Mouse (Mus musculus): ENCODE results near the gene 1810062G17Rik. TPM values are rescaled to one million over a fixed set of nuclear protein-coding genes. Genes with fewer than 3 reads are reported as not detected.

Gene 1810062G17Rik
- polyA plus RNA-seq, 1 experiment from 2014 or later, result not detected

DNA sequence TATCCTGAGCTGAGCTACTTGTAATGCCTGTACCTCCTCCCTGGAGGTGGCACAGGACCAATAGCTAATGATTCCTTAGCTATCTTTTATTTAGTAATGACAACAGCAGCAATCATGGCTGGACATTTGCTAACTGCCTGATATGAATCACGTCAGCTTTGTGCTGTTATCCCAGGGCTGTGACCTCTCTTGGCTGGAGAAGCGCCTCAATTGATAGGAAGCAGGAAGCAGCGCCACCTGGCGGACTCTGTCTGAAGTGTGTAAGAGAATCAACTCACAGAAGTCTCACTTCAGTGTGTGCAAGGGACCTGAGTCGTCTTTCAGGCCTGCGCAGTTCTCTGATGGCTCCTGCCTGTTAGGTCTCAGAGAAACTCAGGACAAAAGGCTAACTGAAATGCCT, 19.7 kb downstream of the 1810062G17Rik start:
- no peaks in the 10 kb centered on the region for H3K27me3 ChIP-seq (ENCODE audit: control insufficient read depth, insufficient read depth, low read length)
- no peak overlapping the region for H3K4me3 ChIP-seq (ENCODE audit: low read depth, low read length)
- no peak overlapping the region for H3K4me2 ChIP-seq (ENCODE audit: low read depth, low read length)
- 8% methylated on average over 6 of the region's 6 CpGs for WGBS
- H3K27ac ChIP-seq (ENCODE audit: low read depth, low read length), result no peak overlapping the region
- no peaks in the 10 kb centered on the region for H3K36me3 ChIP-seq (ENCODE audit: control insufficient read depth, insufficient read depth, low read length)
- H3K9ac ChIP-seq (replicated peaks; ENCODE audit: low read depth, low read length), result 0 out of 2 replicates have a peak overlapping the region, but pooled peaks have one; percentile 18
- H3K4me1 ChIP-seq (ENCODE audit: control insufficient read depth, insufficient read depth, low read length), result no peaks in the 10 kb centered on the region
- ATAC-seq (ENCODE audit: low read depth), result peak; percentile 84
- H3K9me3 ChIP-seq (ENCODE audit: control insufficient read depth, low read length), result no peaks in the 10 kb centered on the region

GRCm38 (mm10) chr3:36496273-36496672, 20.5 kb downstream of the 1810062G17Rik start:
- Histone ChIP-seq H3K4me3 (ENCODE audit: low read depth, low read length) (no peak overlapping the region), H3K4me1 (ENCODE audit: control insufficient read depth, insufficient read depth, low read length) (no peaks in the 10 kb centered on the region), H3K36me3 (ENCODE audit: control insufficient read depth, insufficient read depth, low read length) (no peaks in the 10 kb centered on the region), H3K9me3 (ENCODE audit: control insufficient read depth, low read length) (no peaks in the 10 kb centered on the region), H3K4me2 (ENCODE audit: low read depth, low read length) (no peak overlapping the region), H3K27ac (ENCODE audit: low read depth, low read length) (no peak overlapping the region), H3K9ac (replicated peaks; ENCODE audit: low read depth, low read length) (no peak overlapping the region), H3K27me3 (ENCODE audit: control insufficient read depth, insufficient read depth, low read length) (no peaks in the 10 kb centered on the region)
- WGBS, result 89% methylated on average over 9 of the region's 9 CpGs
- ATAC-seq (ENCODE audit: low read depth), result no peak

GRCm38 (mm10) chr3:36496746-36497145, 21.0 kb downstream of the 1810062G17Rik start:
- Histone ChIP-seq H3K4me1 (ENCODE audit: control insufficient read depth, insufficient read depth, low read length) (no peaks in the 10 kb centered on the region), H3K4me2 (ENCODE audit: low read depth, low read length) (no peak overlapping the region), H3K27me3 (ENCODE audit: control insufficient read depth, insufficient read depth, low read length) (no peaks in the 10 kb centered on the region), H3K4me3 (ENCODE audit: low read depth, low read length) (no peak overlapping the region), H3K36me3 (ENCODE audit: control insufficient read depth, insufficient read depth, low read length) (no peaks in the 10 kb centered on the region), H3K9me3 (ENCODE audit: control insufficient read depth, low read length) (no peaks in the 10 kb centered on the region), H3K27ac (ENCODE audit: low read depth, low read length) (no peak overlapping the region), H3K9ac (replicated peaks; ENCODE audit: low read depth, low read length) (no peak overlapping the region)
- peak; percentile 35; the same call in 1 of the 2 replicates for ATAC-seq (ENCODE audit: low read depth)
- WGBS, result 17% methylated on average over 14 of the region's 14 CpGs

DNA sequence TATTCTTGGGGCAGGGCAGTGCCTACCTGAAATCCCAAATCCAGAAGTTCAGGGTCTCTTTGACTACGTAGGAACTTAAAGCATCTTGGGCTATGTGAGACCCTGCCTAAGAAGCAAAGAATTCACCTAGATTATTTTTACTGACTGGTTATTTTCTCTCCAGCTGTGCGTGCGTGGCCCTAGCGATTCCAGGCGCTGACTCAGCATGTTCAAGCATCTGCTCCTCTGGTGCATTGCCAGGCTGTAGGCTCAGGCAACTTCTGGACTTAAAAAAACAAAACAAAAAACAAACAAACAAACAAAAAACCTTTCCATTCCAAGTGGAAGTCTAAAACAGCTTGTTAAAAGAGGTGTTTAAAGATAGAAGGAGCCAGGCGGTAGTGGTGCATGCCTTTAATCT, 22.5 kb downstream of the 1810062G17Rik start:
- Histone ChIP-seq H3K27me3 (ENCODE audit: control insufficient read depth, insufficient read depth, low read length) (no peaks in the 10 kb centered on the region), H3K9me3 (ENCODE audit: control insufficient read depth, low read length) (no peaks in the 10 kb centered on the region), H3K36me3 (ENCODE audit: control insufficient read depth, insufficient read depth, low read length) (no peaks in the 10 kb centered on the region), H3K4me2 (ENCODE audit: low read depth, low read length) (no peak overlapping the region), H3K27ac (ENCODE audit: low read depth, low read length) (no peak overlapping the region), H3K4me1 (ENCODE audit: control insufficient read depth, insufficient read depth, low read length) (no peaks in the 10 kb centered on the region), H3K4me3 (ENCODE audit: low read depth, low read length) (no peak overlapping the region), H3K9ac (replicated peaks; ENCODE audit: low read depth, low read length) (no peak overlapping the region)
- ATAC-seq (ENCODE audit: low read depth), result no peak
- WGBS, result 86% methylated on average over 6 of the region's 6 CpGs

- H3K9me3 ChIP-seq (ENCODE audit: control insufficient read depth, low read length), result no peaks in the 10 kb centered on the region
- no peaks in the 10 kb centered on the region for H3K27me3 ChIP-seq (ENCODE audit: control insufficient read depth, insufficient read depth, low read length)
- no peak overlapping the region for H3K4me3 ChIP-seq (ENCODE audit: low read depth, low read length)
- H3K4me1 ChIP-seq (ENCODE audit: control insufficient read depth, insufficient read depth, low read length), result no peaks in the 10 kb centered on the region
- no peak overlapping the region for H3K27ac ChIP-seq (ENCODE audit: low read depth, low read length)
- 95% methylated on average over 7 of the region's 7 CpGs for WGBS
- H3K4me2 ChIP-seq (ENCODE audit: low read depth, low read length), result no peak overlapping the region
- H3K9ac ChIP-seq (replicated peaks; ENCODE audit: low read depth, low read length), result no peak overlapping the region
- ATAC-seq (ENCODE audit: low read depth), result no peak
- no peaks in the 10 kb centered on the region for H3K36me3 ChIP-seq (ENCODE audit: control insufficient read depth, insufficient read depth, low read length)
These were observed 23.7 kb downstream of the 1810062G17Rik start for GRCm38 (mm10) chr3:36499418-36499817.

DNA sequence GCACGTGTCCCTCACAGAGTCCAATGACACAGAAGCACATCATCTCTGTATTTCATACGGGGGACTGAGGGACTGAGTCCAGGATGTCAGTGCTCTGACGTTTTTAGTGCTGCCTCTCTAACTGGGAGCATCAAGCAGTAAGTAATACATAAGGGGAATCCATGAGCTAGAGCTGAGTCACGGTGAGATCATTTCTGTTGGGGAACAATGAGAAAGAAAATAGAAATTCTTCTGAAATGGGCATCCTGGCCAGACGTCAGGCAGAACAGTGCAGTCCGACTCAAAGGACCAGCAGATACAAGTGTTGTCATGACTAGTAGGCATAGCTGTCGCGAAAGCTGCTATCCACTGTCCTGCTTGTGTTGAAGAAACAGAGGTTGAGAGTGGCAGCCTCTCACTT, 25.2 kb downstream of the 1810062G17Rik start:
- Histone ChIP-seq H3K9me3 (ENCODE audit: control insufficient read depth, low read length) (no peaks in the 10 kb centered on the region), H3K4me1 (ENCODE audit: control insufficient read depth, insufficient read depth, low read length) (no peaks in the 10 kb centered on the region), H3K4me3 (ENCODE audit: low read depth, low read length) (no peak overlapping the region), H3K9ac (replicated peaks; ENCODE audit: low read depth, low read length) (no peak overlapping the region), H3K36me3 (ENCODE audit: control insufficient read depth, insufficient read depth, low read length) (no peaks in the 10 kb centered on the region), H3K27ac (ENCODE audit: low read depth, low read length) (no peak overlapping the region), H3K27me3 (ENCODE audit: control insufficient read depth, insufficient read depth, low read length) (no peaks in the 10 kb centered on the region), H3K4me2 (ENCODE audit: low read depth, low read length) (no peak overlapping the region)
- WGBS, result 89% methylated on average over 8 of the region's 8 CpGs
- no peak for ATAC-seq (ENCODE audit: low read depth)

DNA sequence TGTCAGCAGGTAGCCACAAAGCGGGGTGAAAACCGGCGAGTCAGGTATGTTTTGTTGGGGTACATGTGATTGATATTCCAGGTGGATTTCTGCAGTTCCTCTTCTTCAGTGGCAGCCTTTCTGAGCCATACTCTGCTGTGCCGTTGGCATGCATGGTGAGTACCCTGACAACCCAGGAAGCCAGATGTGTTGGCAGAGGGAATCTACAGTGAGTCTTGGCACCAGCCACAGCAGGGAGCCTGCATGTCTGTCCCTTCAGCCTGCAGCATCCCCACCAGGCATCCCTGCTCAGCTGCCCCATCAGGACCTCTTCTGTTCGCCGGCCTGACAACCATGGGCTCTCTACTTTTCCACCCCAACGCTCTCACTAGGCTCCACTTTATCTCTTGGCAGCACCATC, 25.8 kb downstream of the 1810062G17Rik start:
- H3K4me2 ChIP-seq (ENCODE audit: low read depth, low read length), result no peak overlapping the region
- 80% methylated on average over 7 of the region's 7 CpGs for WGBS
- no peak for ATAC-seq (ENCODE audit: low read depth)
- H3K27me3 ChIP-seq (ENCODE audit: control insufficient read depth, insufficient read depth, low read length), result no peaks in the 10 kb centered on the region
- H3K9ac ChIP-seq (replicated peaks; ENCODE audit: low read depth, low read length), result no peak overlapping the region
- no peak overlapping the region for H3K4me3 ChIP-seq (ENCODE audit: low read depth, low read length)
- H3K9me3 ChIP-seq (ENCODE audit: control insufficient read depth, low read length), result no peaks in the 10 kb centered on the region
- H3K27ac ChIP-seq (ENCODE audit: low read depth, low read length), result no peak overlapping the region
- H3K36me3 ChIP-seq (ENCODE audit: control insufficient read depth, insufficient read depth, low read length), result no peaks in the 10 kb centered on the region
- H3K4me1 ChIP-seq (ENCODE audit: control insufficient read depth, insufficient read depth, low read length), result no peaks in the 10 kb centered on the region

GRCm38 (mm10) chr3:36505306-36505705, 29.6 kb downstream of the 1810062G17Rik start:
- H3K9ac ChIP-seq (replicated peaks; ENCODE audit: low read depth, low read length), result no peak overlapping the region
- no peak overlapping the region for H3K4me2 ChIP-seq (ENCODE audit: low read depth, low read length)
- H3K4me3 ChIP-seq (ENCODE audit: low read depth, low read length), result no peak overlapping the region
- no peaks in the 10 kb centered on the region for H3K27me3 ChIP-seq (ENCODE audit: control insufficient read depth, insufficient read depth, low read length)
- H3K27ac ChIP-seq (ENCODE audit: low read depth, low read length), result no peak overlapping the region
- ATAC-seq (ENCODE audit: low read depth), result no peak
- no peaks in the 10 kb centered on the region for H3K4me1 ChIP-seq (ENCODE audit: control insufficient read depth, insufficient read depth, low read length)
- 84% methylated on average over 8 of the region's 8 CpGs for WGBS
- H3K36me3 ChIP-seq (ENCODE audit: control insufficient read depth, insufficient read depth, low read length), result no peaks in the 10 kb centered on the region
- H3K9me3 ChIP-seq (ENCODE audit: control insufficient read depth, low read length), result no peaks in the 10 kb centered on the region

DNA sequence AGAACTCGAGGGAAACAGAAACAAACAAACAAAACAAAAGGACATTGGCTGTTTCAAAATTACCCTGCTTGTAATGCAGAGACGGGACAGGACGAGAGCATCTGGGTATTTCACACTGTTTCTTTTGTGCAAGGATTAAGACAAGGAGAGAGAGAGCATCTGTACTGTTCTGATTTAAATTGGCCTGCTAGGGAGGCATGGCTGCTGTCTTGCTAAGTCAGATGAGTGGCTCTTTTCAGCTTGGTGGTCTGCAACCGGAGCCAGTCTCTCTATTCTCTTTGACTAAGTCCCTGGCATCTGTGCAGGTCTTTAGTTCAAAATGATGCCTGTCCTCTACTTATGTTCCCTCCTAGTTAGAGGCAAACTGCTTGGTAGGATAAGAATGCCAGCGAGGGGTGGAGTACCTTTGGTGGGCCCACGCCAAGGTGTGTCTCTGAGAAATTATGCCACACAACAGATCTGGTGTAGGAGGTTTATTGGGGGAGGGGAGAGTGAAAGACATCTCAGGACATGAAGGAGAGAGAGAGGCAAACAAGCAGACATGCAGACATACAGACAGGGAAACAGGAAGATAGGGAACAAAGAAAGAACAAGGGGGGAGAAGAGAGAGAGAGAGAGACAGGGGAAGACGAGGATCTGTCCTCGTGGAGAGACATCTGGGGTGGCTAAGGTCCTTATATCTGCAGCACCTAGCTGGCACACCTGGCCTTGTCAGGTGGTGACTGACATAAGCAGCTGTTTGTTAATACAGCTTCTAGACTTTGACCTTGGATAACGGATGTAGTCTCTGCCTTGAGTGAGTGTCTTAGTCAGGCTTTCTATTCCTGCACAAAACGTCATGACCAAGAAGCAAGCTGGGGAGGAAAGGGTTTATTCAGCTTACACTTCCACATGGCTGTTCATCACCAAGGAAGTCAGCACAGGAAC, 30.3 kb downstream of the 1810062G17Rik start:
- WGBS, result 63% methylated on average over 10 of the region's 10 CpGs
- no peak overlapping the region for H3K9ac ChIP-seq (replicated peaks; ENCODE audit: low read depth, low read length)
- no peak overlapping the region for H3K27ac ChIP-seq (ENCODE audit: low read depth, low read length)
- ATAC-seq (ENCODE audit: low read depth), result no peak
- H3K36me3 ChIP-seq (ENCODE audit: control insufficient read depth, insufficient read depth, low read length), result no peaks in the 10 kb centered on the region
- H3K4me3 ChIP-seq (ENCODE audit: low read depth, low read length), result no peak overlapping the region
- no peaks in the 10 kb centered on the region for H3K4me1 ChIP-seq (ENCODE audit: control insufficient read depth, insufficient read depth, low read length)
- H3K9me3 ChIP-seq (ENCODE audit: control insufficient read depth, low read length), result no peaks in the 10 kb centered on the region
- no peak overlapping the region for H3K4me2 ChIP-seq (ENCODE audit: low read depth, low read length)
- no peaks in the 10 kb centered on the region for H3K27me3 ChIP-seq (ENCODE audit: control insufficient read depth, insufficient read depth, low read length)
